Comparison of ENCODE assay signal across 17 mouse cellular contexts in the genomic region with DNA sequence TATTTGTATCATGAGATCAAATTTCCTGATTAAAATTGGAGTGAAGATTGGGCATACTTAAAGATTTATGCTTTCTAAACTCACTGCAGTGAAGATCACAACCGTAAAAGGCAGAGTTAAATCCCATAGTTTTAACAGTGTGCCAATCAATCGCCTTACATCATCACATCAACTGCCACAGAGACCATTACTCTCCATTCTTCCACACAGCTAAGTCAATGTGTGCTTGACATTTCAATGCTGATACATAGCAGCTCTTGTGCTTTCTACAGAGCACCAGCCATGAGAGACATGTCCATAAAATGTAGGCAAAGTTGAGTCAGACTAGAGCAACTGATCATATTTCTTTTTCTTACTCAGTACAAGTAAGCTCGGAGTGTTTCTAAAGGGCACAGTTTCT.
DNase-seq lines count a peak whose midpoint lies in the region; ATAC-seq and TF ChIP-seq lines count a peak whose summit lies in the region.
"Had no signal": no experiment of that assay in that cellular context is flagged by ENCODE, and none has a peak within 500 bp of the region (broad histone marks: within the 10 kb centered on the region; RNA-seq: fewer than 3 reads in every experiment).

No protein-coding gene starts in this region.

- no peak overlapping the region for H3K27ac ChIP-seq in forebrain, embryonic 14.5 days (ENCODE audit: low read depth, low read length)
- no peak overlapping the region for H3K27ac ChIP-seq in forebrain, embryonic 12.5 days
- peak overlapping the region; percentile 32; the same call in 1 of the 2 replicates for H3K27ac ChIP-seq in embryonic fibroblast, embryonic 13.5 days (ENCODE audit: insufficient read depth, low read length)
- H3K27ac ChIP-seq: embryonic facial prominence, embryonic 10.5 days; embryonic facial prominence, embryonic 12.5 days; forebrain, embryonic 10.5 days had no signal

- no peaks in the 10 kb centered on the region for H3K36me3 ChIP-seq in forebrain, embryonic 14.5 days (ENCODE audit: control insufficient read depth, insufficient read depth, low read length)
- no peaks in the 10 kb centered on the region for H3K36me3 ChIP-seq in forebrain, embryonic 12.5 days (replicated peaks)
- H3K36me3 ChIP-seq: embryonic facial prominence, embryonic 10.5 days; embryonic facial prominence, embryonic 12.5 days; forebrain, embryonic 10.5 days had no signal

- no peak overlapping the region for H3K9ac ChIP-seq in forebrain, embryonic 14.5 days (ENCODE audit: low read length)
- no peak overlapping the region for H3K9ac ChIP-seq in forebrain, embryonic 12.5 days
- H3K9ac ChIP-seq: embryonic facial prominence, embryonic 12.5 days had no signal

- no peaks in the 10 kb centered on the region; the same call in 1 of the 2 replicates for H3K27me3 ChIP-seq in forebrain, embryonic 14.5 days (replicated peaks; ENCODE audit: control insufficient read depth, insufficient read depth, low read length)
- no peaks in the 10 kb centered on the region for H3K27me3 ChIP-seq in forebrain, embryonic 12.5 days
- H3K27me3 ChIP-seq: embryonic facial prominence, embryonic 12.5 days had no signal

- peak; percentile 77 for ATAC-seq in forebrain, embryonic 14.5 days
- no peak; the same call in 1 of the 2 replicates for ATAC-seq in forebrain, embryonic 12.5 days (ENCODE audit: low FRiP score)

- DNase-seq in forebrain, embryonic 14.5 days (ENCODE audit: low spot score): peak; percentile 13
- DNase-seq in brain, embryonic 14.5 days (ENCODE audit: low read depth): peak; percentile 53
- no peak for DNase-seq in kidney, adult 11 months
- DNase-seq: adrenal gland, adult 2 months; adrenal gland, postnatal 10 days; adrenal gland, postnatal 25 days; cerebellum, adult 11-12 months; cerebellum, adult 2 months; cerebellum, adult 9-10 months; cerebellum, postnatal 10 days; cerebellum, postnatal 25 days had no signal

- no peak overlapping the region for H3K4me3 ChIP-seq in forebrain, embryonic 14.5 days (ENCODE audit: low read depth, low read length)
- no peak overlapping the region for H3K4me3 ChIP-seq in forebrain, embryonic 12.5 days (replicated peaks)
- H3K4me3 ChIP-seq in embryonic fibroblast, embryonic 13.5 days (ENCODE audit: insufficient read depth, low read length): no peak overlapping the region
- H3K4me3 ChIP-seq: embryonic facial prominence, embryonic 10.5 days; embryonic facial prominence, embryonic 12.5 days; erythroblast, embryonic 14.5 days; forebrain, embryonic 10.5 days had no signal

- H3K4me1 ChIP-seq in forebrain, embryonic 14.5 days (ENCODE audit: control insufficient read depth, insufficient read depth, low read length): peaks cover 4% of the 10 kb centered on the region; the same call in 1 of the 2 replicates
- H3K4me1 ChIP-seq in forebrain, embryonic 12.5 days: no peaks in the 10 kb centered on the region
- no peaks in the 10 kb centered on the region for H3K4me1 ChIP-seq in embryonic fibroblast, embryonic 13.5 days (ENCODE audit: control insufficient read depth, insufficient read depth, low read length)
- H3K4me1 ChIP-seq: embryonic facial prominence, embryonic 10.5 days; embryonic facial prominence, embryonic 12.5 days; forebrain, embryonic 10.5 days had no signal

- no peak for TF ChIP-seq CTCF in brain, embryonic 14.5 days (IDR thresholded peaks at IDR 0.05; ENCODE audit: borderline replicate concordance, extremely low read depth, insufficient read depth, insufficient read length)
- TF ChIP-seq CTCF in embryonic fibroblast, embryonic 13.5 days (IDR thresholded peaks at IDR 0.05; ENCODE audit: borderline replicate concordance, insufficient read depth, low read length): no peak

- H3K4me2 ChIP-seq in forebrain, embryonic 14.5 days (ENCODE audit: low read length): no peak overlapping the region
- H3K4me2 ChIP-seq in forebrain, embryonic 12.5 days: no peak overlapping the region
- H3K4me2 ChIP-seq: embryonic facial prominence, embryonic 12.5 days had no signal

- WGBS in forebrain, embryonic 14.5 days: 53% methylated on average over 3 of the region's 3 CpGs
- WGBS in forebrain, embryonic 12.5 days: 80% methylated on average over 3 of the region's 3 CpGs

- TF ChIP-seq POLR2A in brain, embryonic 14.5 days (IDR thresholded peaks at IDR 0.05; ENCODE audit: borderline replicate concordance, extremely low read depth, insufficient read depth, insufficient read length, poor library complexity, severe bottlenecking): no peak
- no peak for TF ChIP-seq POLR2A in embryonic fibroblast, embryonic 13.5 days (IDR thresholded peaks at IDR 0.05; ENCODE audit: low read depth, low read length)

- H3K9me3 ChIP-seq in forebrain, embryonic 14.5 days (replicated peaks; ENCODE audit: control insufficient read depth, low read length): no peaks in the 10 kb centered on the region
- no peaks in the 10 kb centered on the region for H3K9me3 ChIP-seq in forebrain, embryonic 12.5 days
- H3K9me3 ChIP-seq: embryonic facial prominence, embryonic 10.5 days; embryonic facial prominence, embryonic 12.5 days; forebrain, embryonic 10.5 days had no signal
